Mouse (Mus musculus): Measurements from ENCODE around the gene Cd22.
A peak's percentile ranks its signal among the peaks of the same experiment; 100 is the strongest.
"Not testable (repeated sequence)": the region's sequence is repeated elsewhere in the genome, so short reads cannot be mapped to it uniquely, and the experiment has no call there.

The Cd22 gene

GRCm38 (mm10) chr7:30873083-30873482 lies 7.1 kb downstream of the Cd22 start:
- peak; percentile 77 to 91 for DNase-seq (ENCODE audit: inconsistent age in 2 of 2, low spot score in 1 of 2)

GRCm38 (mm10) chr7:30863386-30863785 lies 16.8 kb downstream of the Cd22 start:
- no peak for DNase-seq (ENCODE audit: inconsistent age in 2 of 2, low spot score in 1 of 2)

GRCm38 (mm10) chr7:30861464-30861863 lies 18.7 kb downstream of the Cd22 start, which contains the start of gene Ffar1:
Ffar1 (minus strand) TSS chr7:30861564.
- no peak for DNase-seq (ENCODE audit: inconsistent age in 2 of 2, low spot score in 1 of 2)

- peak; percentile 39 to 80 for DNase-seq (ENCODE audit: inconsistent age in 2 of 2, low spot score in 1 of 2)
Observed at GRCm38 (mm10) chr7:30859635-30860402, 20.3 kb downstream of the Cd22 start.

- DNase-seq (ENCODE audit: inconsistent age in 2 of 2, low spot score in 1 of 2) = peak; percentile 72 to 92
Observed at GRCm38 (mm10) chr7:30859290-30859634, 20.9 kb downstream of the Cd22 start.

GRCm38 (mm10) chr7:30857746-30858145 lies 22.4 kb downstream of the Cd22 start:
- DNase-seq (ENCODE audit: inconsistent age in 2 of 2, low spot score in 1 of 2) = no peak

GRCm38 (mm10) chr7:30856078-30856477 lies 24.1 kb downstream of the Cd22 start, which contains the start of gene Ffar3:
Ffar3 (minus strand) TSS chr7:30856178.
- DNase-seq (ENCODE audit: inconsistent age in 2 of 2, low spot score in 1 of 2) = no peak

- no peak for DNase-seq (ENCODE audit: inconsistent age in 2 of 2, low spot score in 1 of 2)
Observed at GRCm38 (mm10) chr7:30851421-30851820, 28.7 kb downstream of the Cd22 start.

GRCm38 (mm10) chr7:30847934-30848333 lies 32.2 kb downstream of the Cd22 start:
- peak in 1 of 2 experiments; percentile 60 for DNase-seq (ENCODE audit: inconsistent age in 2 of 2, low spot score in 1 of 2)

GRCm38 (mm10) chr7:30847386-30847785 lies 32.8 kb downstream of the Cd22 start:
- peak; percentile 64 to 82 for DNase-seq (ENCODE audit: inconsistent age in 2 of 2, low spot score in 1 of 2)

- no peak for DNase-seq (ENCODE audit: inconsistent age in 2 of 2, low spot score in 1 of 2)
Observed at GRCm38 (mm10) chr7:30846505-30847053, 33.6 kb downstream of the Cd22 start.

GRCm38 (mm10) chr7:30844676-30845297 lies 35.4 kb downstream of the Cd22 start:
- DNase-seq (ENCODE audit: inconsistent age in 2 of 2, low spot score in 1 of 2) = peak in 1 of 2 experiments; percentile 37

- no peak for DNase-seq (ENCODE audit: inconsistent age in 2 of 2, low spot score in 1 of 2)
Observed at GRCm38 (mm10) chr7:30842092-30842491, 38.0 kb downstream of the Cd22 start.

GRCm38 (mm10) chr7:30841379-30841778 lies 38.8 kb downstream of the Cd22 start:
- no peak for DNase-seq (ENCODE audit: inconsistent age in 2 of 2, low spot score in 1 of 2)

GRCm38 (mm10) chr7:30840306-30840705 lies 39.8 kb downstream of the Cd22 start:
- no peak for DNase-seq (ENCODE audit: inconsistent age in 2 of 2, low spot score in 1 of 2)

GRCm38 (mm10) chr7:30837277-30837676 lies 42.9 kb downstream of the Cd22 start:
- DNase-seq (ENCODE audit: inconsistent age in 2 of 2, low spot score in 1 of 2) = no peak

- not testable (repeated sequence) for DNase-seq (ENCODE audit: inconsistent age in 2 of 2, low spot score in 1 of 2)
Observed at GRCm38 (mm10) chr7:30832684-30833083, 47.5 kb downstream of the Cd22 start.

GRCm38 (mm10) chr7:30832261-30832660 lies 47.9 kb downstream of the Cd22 start:
- no peak for DNase-seq (ENCODE audit: inconsistent age in 2 of 2, low spot score in 1 of 2)

- no peak for DNase-seq (ENCODE audit: inconsistent age in 2 of 2, low spot score in 1 of 2)
Observed at GRCm38 (mm10) chr7:30829428-30829827, 50.7 kb downstream of the Cd22 start.

- not testable (repeated sequence) for DNase-seq (ENCODE audit: inconsistent age in 2 of 2, low spot score in 1 of 2)
Observed at GRCm38 (mm10) chr7:30828871-30829270, 51.3 kb downstream of the Cd22 start.

GRCm38 (mm10) chr7:30826660-30827059 lies 53.5 kb downstream of the Cd22 start:
- no peak for DNase-seq (ENCODE audit: inconsistent age in 2 of 2, low spot score in 1 of 2)

GRCm38 (mm10) chr7:30824306-30824705 lies 55.8 kb downstream of the Cd22 start:
- no peak for DNase-seq (ENCODE audit: inconsistent age in 2 of 2, low spot score in 1 of 2)
